Mouse (Mus musculus): ENCODE results near the gene Hist1h4c. TPM values are rescaled to one million over a fixed set of nuclear protein-coding genes. Genes with fewer than 3 reads are reported as not detected.
A peak's percentile ranks its signal among the peaks of the same experiment; 100 is the strongest.
"Not testable (repeated sequence)": the region's sequence is repeated elsewhere in the genome, so short reads cannot be mapped to it uniquely, and the experiment has no call there.

Hist1h4c gene
- polyA plus RNA-seq, 1 experiment = 11.6 TPM

GRCm38 (mm10) chr13:23725213-23725612, 27.0 kb upstream of the Hist1h4c start:
- TF ChIP-seq POLR2A (IDR thresholded peaks at IDR 0.05; ENCODE audit: borderline replicate concordance, extremely low read depth, insufficient read depth, insufficient read length, poor library complexity, severe bottlenecking) = no peak
- TF ChIP-seq CTCF (IDR thresholded peaks at IDR 0.05; ENCODE audit: borderline replicate concordance, extremely low read depth, insufficient read depth, insufficient read length) = no peak
- no peak for DNase-seq (ENCODE audit: low read depth)

- TF ChIP-seq POLR2A (IDR thresholded peaks at IDR 0.05; ENCODE audit: borderline replicate concordance, extremely low read depth, insufficient read depth, insufficient read length, poor library complexity, severe bottlenecking) (no peak), CTCF (IDR thresholded peaks at IDR 0.05; ENCODE audit: borderline replicate concordance, extremely low read depth, insufficient read depth, insufficient read length) (no peak)
- DNase-seq (ENCODE audit: low read depth) = no peak
Measured at GRCm38 (mm10) chr13:23724239-23724638, 26.0 kb upstream of the Hist1h4c start.

DNA sequence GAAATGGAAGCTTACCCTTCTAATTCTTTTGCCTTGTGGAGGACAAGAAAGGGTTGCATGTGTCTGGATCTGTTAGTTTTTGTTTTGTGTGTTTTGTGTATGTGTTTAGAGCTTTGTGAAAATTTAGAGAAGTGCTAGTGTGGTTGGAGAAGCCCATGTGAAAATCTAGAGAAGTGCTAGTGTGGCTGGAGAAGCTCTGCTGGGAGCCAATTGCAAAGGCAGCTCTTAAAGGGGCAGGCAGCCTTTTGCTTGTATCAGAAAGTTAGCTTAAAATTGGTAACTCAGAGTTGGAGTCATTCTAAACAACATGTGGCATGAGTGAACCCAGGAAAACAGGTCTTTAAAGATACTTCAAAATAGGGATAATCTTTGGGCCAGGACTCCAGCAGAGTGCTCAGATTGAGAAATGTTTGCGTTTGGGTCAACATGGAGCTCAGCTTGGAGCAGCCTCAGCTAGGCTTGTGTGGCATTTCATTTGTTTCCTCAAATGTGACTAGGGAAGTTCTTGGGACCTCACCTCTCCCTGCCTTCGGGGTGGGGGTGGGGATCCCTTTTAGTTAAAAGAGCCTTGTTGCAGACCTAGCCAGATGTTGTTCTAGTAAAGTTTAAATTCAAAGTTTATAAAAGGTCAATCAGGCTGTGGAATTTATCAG, 19.5 kb upstream of the Hist1h4c start:
- not testable (repeated sequence) for DNase-seq (ENCODE audit: low read depth)

GRCm38 (mm10) chr13:23717176-23717575, 18.9 kb upstream of the Hist1h4c start:
- DNase-seq (ENCODE audit: low read depth) = no peak
- TF ChIP-seq CTCF (IDR thresholded peaks at IDR 0.05; ENCODE audit: borderline replicate concordance, extremely low read depth, insufficient read depth, insufficient read length) (no peak), POLR2A (IDR thresholded peaks at IDR 0.05; ENCODE audit: borderline replicate concordance, extremely low read depth, insufficient read depth, insufficient read length, poor library complexity, severe bottlenecking) (no peak)

DNA sequence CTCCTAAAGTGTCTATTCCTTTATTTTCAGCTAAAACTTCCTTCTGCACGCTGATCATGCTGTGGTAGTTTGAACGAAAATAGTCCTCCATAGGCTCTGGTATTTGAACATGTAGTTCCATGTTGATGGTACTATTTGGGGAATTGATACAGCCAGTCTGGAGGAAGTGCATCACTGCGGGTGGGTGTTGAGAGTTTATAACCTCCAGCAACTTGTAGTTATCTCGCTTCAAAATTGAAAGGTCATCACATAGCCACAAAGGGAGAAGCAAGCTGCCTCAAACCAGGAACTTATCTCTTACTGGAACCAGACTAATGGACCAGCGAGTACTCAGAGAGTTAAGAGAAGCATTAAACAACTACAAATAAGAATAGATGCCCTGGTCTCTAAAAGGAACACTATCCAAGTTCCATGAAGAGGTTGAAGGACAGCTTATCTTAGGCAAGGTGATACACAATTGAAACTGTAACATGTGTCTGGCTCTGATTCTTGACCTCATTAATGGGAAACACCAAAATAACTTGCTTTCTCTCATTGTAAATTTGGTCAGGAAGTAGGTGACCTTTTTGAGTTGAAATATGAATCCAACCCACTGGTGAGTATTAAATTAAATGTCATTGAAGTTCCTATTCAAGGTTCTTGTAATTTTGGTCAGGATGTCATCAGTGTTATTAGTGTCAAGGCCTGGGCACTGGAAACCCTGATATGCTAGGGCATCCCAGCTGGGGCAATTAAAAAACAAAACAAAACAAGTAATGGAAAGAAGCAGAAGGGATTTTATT, 18.2 kb upstream of the Hist1h4c start:
- TF ChIP-seq CTCF (IDR thresholded peaks at IDR 0.05; ENCODE audit: borderline replicate concordance, extremely low read depth, insufficient read depth, insufficient read length) (no peak), POLR2A (IDR thresholded peaks at IDR 0.05; ENCODE audit: borderline replicate concordance, extremely low read depth, insufficient read depth, insufficient read length, poor library complexity, severe bottlenecking) (no peak)
- no peak for DNase-seq (ENCODE audit: low read depth)

- TF ChIP-seq POLR2A (IDR thresholded peaks at IDR 0.05; ENCODE audit: borderline replicate concordance, extremely low read depth, insufficient read depth, insufficient read length, poor library complexity, severe bottlenecking) (no peak), CTCF (IDR thresholded peaks at IDR 0.05; ENCODE audit: borderline replicate concordance, extremely low read depth, insufficient read depth, insufficient read length) (no peak)
- peak; percentile 51 for DNase-seq (ENCODE audit: low read depth)
Measured at GRCm38 (mm10) chr13:23710374-23711089, 12.3 kb upstream of the Hist1h4c start, which contains the start of gene Hfe. Gene Hfe, minus strand, starts transcription at chr13:23710854.

DNA sequence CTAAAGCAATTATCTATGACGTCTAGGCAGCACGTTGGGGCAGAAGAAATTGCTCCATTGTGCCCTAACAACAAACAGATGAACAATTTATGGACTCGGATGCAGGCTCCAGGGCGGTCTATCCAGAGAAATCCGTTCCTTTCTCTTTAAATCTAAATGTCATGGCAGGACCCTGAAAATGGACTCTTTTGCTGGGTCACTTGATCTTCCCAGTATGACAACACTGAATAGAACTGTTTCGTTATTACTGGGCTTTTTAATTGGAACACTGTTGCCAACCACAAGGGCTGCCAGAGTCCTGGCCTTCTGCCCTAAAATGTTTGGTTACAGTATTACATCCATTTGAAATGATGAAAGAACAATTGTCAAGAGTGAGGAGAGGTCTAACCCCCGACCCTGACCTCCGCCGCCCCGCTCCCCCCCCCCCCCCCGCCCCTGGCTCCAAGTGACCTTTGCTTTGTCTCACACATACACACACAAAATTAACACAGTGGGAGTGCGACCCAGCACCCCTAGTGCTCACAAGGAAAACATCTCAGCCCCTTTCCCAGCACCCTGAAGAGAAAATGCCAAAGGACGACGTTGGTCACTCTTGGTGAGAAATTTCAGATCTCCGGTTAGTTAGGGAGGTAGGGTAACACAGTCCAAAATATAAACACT, 11.6 kb upstream of the Hist1h4c start:
- DNase-seq (ENCODE audit: low read depth) = peak; percentile 35

DNA sequence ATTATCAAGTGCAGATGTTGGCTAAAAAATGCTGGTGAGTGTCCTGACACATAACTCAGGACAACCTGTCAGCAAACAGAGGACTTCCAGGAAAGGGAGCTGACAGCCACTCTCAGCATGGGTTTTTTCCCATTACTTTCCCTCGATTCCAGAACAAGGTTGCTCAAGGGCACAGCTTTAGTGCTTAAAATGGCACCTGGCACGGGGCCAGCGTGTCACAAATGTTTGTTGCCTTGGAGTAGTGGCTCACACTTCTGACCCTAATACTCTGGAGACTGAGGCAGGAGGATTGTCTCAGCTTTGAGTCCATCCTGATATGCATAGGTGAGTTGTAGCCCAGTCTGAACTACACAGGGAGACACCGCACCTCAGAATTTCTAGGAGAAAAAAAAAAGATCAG, 10.4 kb upstream of the Hist1h4c start:
- DNase-seq (ENCODE audit: low read depth) = no peak
- no peak for TF ChIP-seq POLR2A (IDR thresholded peaks at IDR 0.05; ENCODE audit: borderline replicate concordance, extremely low read depth, insufficient read depth, insufficient read length, poor library complexity, severe bottlenecking)
- no peak for TF ChIP-seq CTCF (IDR thresholded peaks at IDR 0.05; ENCODE audit: borderline replicate concordance, extremely low read depth, insufficient read depth, insufficient read length)

More for the DNA sequence above, 11.6 kb upstream of the Hist1h4c start:
- TF ChIP-seq POLR2A (IDR thresholded peaks at IDR 0.05; ENCODE audit: borderline replicate concordance, extremely low read depth, insufficient read depth, insufficient read length, poor library complexity, severe bottlenecking) (no peak), CTCF (IDR thresholded peaks at IDR 0.05; ENCODE audit: borderline replicate concordance, extremely low read depth, insufficient read depth, insufficient read length) (no peak)

- TF ChIP-seq CTCF (IDR thresholded peaks at IDR 0.05; ENCODE audit: borderline replicate concordance, extremely low read depth, insufficient read depth, insufficient read length) (no peak), POLR2A (IDR thresholded peaks at IDR 0.05; ENCODE audit: borderline replicate concordance, extremely low read depth, insufficient read depth, insufficient read length, poor library complexity, severe bottlenecking) (no peak)
- no peak for DNase-seq (ENCODE audit: low read depth)
Measured at GRCm38 (mm10) chr13:23708041-23708440, 9.8 kb upstream of the Hist1h4c start.

- DNase-seq (ENCODE audit: low read depth) = no peak
- TF ChIP-seq POLR2A (IDR thresholded peaks at IDR 0.05; ENCODE audit: borderline replicate concordance, extremely low read depth, insufficient read depth, insufficient read length, poor library complexity, severe bottlenecking) = no peak
- TF ChIP-seq CTCF (IDR thresholded peaks at IDR 0.05; ENCODE audit: borderline replicate concordance, extremely low read depth, insufficient read depth, insufficient read length) = no peak
Measured at GRCm38 (mm10) chr13:23706771-23707170, 8.5 kb upstream of the Hist1h4c start.

DNA sequence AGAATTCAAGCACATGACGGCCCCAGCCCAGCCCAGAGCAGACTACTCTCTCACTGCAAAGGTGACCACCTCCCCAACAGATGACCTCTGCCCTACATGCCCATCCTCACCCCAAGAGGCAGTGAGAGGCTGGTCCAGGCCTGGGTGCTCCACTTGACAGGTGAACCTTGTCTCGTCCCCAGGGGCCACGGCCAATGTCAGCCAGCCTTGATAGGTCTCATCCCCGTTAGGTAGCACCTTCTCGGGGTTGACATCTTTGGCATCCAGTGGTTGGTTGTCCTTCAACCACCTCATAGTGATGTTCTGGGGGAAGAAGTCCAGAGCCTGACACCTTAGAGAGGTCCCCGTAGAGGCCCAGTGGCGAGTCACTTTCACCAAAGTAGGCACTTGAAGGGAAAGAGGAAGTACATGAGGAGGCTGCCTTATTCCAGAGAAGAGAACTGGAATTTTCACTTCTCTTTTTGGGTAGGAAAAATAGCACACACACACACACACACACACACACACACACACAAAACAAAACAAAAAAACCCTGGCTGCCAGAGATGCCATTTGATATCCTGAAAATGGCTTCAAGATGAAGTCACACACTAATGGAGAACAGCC, 7.6 kb upstream of the Hist1h4c start:
- no peak for DNase-seq (ENCODE audit: low read depth)
- no peak for TF ChIP-seq CTCF (IDR thresholded peaks at IDR 0.05; ENCODE audit: borderline replicate concordance, extremely low read depth, insufficient read depth, insufficient read length)

DNA sequence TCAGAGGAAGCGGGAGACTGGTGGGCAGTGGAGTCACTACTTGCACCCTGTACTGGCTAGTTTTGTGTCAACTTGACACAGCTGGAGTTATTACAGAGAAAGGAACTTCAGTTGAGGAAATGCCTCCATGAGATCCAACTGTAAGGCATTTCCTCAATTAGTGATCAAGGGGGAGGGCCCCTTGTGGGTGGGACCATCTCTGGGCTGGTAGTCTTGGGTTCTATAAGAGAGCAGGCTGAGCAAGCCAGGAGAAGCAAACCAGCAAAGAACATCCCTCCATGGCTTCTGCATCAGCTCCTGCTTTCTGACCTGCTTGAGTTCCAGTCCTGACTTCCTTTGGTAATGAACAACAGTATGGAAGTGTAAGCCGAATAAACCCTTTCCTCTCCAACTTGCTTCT, 4.5 kb upstream of the Hist1h4c start:
- not testable (repeated sequence) for DNase-seq (ENCODE audit: low read depth)

All from brain, embryonic 14.5 days (tissue).